Mouse (Mus musculus): ENCODE measurements around the gene Fyn.

Fyn gene

DNA sequence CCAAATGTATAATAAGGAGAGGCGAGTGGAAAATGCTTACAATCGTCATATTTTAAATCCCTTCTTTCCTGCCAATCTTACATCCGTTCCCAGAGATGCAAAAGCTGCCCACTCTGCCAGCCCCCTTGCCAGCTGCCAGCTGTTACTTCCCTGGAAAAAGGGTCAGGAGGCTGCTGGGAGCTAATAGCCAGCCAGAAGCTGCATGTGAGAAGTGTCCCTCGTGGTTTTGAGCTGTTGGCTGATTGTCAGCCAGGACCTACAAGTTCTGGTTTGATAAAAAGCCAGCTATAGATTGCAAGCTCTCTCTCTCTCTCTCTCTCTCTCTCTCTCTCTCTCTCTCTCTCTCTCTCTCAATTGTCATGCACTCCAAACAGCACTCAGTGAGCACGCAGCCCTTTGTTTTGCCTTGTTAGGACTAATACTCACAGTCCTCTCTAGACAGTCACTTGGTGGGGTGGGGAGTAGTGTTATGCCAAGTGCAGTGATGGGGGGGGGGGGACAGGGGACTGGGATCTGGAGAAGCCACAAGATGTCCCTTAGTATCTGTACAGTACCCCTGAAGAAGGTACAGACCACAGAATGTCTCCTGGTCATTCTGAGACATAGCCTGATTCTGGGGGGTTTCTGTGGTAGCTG is 218.8 kb downstream of the Fyn start:
- no peak for DNase-seq

DNA sequence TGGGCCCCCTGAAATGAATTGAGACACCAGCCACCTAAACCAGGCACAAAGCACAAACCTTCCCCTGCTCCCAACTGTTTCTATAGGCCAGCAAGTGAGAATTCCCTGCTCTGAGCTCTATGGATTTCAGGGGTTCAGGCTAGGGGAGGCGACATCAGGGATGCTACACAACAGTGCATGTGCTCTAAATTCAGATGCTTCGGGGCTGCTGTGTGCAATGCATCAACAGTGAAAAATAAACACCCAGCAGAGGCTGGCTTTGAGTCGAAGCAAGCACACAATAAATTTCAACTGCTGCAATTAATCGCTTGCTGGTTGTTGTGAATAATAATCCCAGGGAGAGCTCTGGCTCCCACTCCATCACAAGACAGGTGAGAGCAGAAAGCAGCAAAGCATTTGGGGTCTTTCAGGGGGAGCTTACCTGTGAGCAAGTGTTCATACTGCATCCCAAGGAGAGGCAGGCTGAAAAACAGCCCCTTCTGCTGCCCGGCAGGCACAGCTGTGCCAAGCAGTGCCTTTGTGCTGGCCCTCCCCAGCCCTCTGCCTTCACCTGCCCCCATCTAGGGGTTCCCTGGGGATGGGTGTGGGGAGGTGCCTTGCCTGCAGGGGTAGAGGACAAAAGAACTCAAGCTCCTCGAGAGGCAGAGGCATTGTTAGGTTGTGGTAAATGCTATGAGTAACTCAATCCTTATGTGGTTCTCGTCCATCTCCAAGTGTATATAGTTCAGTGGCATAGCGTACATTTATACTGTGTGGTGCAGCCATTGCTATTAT is 219.5 kb downstream of the Fyn start:
- DNase-seq: no peak

DNA sequence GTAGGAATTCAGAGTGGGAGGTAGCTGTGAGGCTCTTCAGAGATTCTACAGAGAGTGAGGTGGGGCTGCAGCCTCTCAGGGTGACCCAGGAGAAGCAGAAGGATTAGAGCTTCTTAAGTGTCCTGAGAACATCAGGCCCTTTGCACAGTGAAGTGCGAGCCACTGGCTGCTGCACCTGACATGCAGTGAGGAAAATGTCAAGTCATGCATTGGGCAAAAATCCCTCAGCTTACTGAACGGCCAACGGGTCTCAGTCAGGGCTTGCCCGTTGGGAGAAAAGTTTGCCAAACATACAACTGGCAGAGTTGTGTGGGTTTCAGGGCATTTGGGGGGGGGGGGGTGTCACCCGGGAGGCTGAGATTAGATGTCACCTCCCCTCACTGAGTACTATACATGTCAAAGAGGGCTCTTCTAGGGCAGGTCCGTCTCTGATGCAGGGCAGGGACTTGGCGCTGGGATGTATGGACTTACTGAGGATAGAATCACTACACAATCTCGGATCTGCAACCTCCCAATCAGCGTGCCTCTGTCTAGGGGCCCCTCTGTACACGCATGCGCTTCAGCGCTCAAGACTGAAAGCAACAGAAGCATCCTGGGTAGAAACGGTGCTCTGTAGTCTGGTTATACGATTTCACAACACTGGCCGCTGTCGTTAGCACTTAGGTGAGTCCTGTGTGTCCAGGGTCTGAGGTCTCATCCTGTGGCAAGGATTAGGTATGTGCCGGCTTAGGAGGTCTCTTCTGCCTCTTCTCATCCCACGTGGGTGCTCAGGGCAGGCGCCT is 221.3 kb downstream of the Fyn start:
- no peak for DNase-seq

DNA sequence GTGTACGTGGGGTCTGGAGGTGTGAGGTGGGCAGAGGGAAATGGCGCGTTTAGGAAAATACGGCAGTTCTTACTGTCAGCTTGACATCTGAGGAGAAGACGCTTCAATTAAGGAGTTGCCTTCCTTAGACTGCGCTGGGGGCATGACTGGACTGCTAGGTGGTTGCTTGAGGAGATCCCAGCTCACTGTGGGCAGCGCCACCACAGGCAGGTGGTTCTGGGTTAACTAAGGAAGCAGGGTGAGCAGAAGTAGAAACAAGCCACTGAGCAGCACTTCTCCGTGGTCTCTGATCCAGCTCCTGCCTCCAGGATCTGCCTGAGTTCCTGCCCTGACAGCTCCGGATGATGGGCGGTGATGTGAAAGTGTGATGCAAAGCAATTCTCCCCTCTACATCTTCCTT is 222.0 kb downstream of the Fyn start:
- DNase-seq: no peak

DNA sequence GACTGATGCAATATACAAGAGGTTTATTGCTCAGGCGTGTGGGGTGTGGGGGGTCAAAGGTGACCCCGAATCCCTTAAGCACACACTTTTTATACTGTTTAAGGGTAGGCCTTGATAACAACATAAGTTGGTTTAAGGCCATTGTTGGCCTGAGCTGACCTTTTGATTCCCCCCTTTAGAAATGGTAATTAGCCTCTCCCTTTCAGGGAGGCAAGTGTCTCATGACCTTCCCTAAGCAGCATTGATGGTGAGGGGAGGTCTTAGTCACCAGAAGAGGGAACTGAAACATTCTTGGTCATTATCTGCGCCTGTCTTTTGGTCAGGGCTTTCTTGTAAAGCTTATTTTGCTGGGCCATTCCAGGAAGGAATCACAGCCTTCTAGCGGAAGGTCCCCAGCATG is 223.8 kb downstream of the Fyn start:
- no peak for DNase-seq

DNA sequence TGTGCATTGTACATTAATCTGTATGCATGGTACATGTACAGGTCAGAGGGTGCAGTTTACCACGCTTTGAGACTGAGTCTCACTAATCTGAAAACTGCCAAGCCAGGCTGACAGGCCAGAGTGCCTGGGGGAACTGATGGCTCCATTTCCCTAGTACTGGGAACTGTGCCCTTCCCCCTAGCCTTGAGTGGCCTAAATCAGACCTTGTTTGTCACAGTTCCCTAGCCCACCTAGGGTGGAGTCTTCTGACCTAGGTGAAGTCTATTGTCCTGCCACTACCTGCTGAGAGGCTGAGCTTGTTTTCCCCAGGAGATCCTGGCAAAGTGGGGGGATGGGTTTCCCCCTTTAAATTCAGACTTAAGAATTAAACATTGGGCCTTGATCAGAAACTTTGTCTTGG is 226.1 kb downstream of the Fyn start:
- DNase-seq: no peak

DNA sequence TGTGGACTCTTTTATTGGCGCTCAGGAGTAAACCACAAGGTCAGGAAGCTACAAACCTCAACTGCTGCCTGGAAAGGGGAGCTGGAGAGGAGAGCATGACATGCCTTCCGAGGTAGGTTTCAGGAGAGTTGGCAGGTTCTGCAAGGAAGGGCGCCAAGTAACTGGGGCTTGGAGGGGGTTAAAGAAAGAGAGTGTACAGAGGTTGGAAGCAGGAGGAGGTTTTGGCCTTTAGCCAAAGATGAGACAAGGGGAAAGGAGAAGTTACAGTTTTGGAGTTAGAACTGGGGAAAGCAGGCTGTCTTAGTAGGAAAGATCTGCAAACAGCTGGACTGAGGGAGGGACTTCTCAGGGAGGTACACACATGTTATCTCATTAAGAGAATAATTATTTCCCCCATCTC is 227.2 kb downstream of the Fyn start:
- DNase-seq: no peak

DNA sequence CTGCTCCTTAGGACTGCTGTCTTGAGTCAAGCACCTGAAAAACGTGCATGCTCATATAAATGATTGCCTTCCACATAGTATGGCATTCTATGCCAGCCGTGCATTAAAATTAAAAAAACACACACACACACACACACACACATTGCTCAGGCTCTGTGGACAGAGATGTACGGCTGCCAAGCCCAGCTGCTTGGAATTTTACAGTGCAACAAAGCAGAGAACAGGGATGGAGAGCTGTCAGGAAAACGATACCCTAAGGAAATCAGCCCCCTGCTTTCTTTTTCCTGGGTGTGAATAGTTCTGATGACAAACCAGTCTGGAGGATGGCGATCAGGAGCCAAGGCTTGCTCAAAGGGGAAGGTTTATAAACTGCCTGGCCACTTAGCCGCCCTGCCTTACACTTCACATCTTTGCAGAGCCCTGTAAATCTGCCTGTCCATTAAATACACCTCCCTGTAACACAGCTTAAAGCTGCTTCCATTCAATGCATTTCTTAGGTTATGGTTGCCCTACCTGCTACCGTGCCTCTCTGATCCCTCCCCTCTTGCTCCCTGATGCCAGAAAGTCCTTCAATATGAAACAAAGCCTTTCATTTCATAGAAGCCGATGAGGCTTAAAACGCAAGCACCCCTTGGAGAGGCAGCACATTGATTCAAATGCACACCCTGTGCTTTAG is 228.6 kb downstream of the Fyn start:
- DNase-seq: no peak

DNA sequence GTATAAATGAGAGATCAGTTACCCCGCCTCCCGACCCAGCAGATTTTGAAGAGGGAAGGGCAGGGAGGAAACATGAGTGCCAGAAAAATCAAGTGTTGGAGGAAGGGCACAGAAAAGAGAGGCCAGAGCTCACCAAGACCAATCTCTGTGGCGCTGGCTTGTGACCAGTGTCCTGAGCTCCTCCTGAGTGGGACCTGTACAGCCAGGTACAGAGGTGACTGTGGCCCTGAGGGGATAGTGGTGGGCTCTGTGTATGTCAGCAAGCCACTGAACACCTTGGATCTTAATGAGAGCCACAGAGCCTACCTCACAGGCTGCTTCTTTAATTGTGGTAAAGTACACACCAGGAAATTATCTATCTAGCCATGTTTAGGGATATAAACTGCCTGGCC is 229.1 kb downstream of the Fyn start:
- DNase-seq: no peak

DNA sequence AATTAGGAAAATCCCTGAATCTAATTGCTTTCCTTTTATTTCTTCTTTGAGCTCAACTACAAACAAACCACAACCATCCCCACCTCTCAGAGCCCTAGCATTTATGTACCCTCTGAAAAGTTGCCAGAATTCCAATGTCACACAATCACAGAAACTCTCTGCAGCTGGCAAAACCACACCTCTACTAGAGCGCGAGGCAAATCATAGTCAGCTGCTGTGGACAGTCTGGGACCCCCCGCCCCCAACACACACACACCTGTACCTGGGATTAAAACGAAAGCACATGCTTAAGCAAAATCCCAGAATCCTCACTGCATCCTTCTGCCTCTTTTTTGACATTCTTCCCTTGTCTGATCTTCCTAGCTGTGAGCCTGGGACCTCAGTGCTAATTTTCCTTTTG is 230.9 kb downstream of the Fyn start:
- DNase-seq: no peak

DNA sequence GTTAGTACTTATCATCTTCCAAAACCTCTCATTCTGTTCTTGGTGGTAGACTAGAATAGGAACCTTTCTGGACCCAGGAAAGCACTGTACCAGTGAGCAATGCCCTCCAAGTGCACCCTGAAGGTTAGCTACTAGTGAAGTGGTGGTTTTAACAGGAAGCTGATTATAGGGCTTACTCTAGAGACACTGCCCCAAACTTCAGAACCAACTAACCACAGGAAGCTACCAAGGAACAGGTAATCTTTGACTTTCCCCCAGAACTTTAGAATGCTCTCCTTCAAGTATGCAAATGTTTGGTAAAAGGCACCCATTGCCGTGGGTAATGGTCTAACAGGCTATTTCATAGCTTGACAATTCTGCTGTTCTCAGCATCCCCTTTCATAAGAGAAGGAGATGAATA is 231.5 kb downstream of the Fyn start:
- DNase-seq: no peak

DNA sequence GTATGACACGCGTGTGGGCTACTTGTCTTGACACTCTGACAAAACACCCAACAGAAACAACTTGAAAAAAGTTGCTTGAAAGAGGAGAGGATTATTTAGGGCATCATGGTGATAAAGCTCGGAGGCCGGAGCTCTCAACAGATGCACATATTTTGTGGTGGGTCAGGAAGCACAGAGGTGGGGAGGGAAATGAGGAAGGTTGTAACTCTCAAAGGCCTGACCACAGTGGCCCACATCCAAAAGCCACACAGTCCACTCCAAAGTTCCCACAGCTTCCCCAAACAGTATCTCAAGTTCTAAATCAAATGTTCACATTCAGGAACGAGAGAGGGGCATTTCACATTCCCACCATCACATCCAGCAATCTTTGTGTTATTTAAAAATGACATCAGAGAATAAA is 232.4 kb downstream of the Fyn start:
- DNase-seq: no peak

DNA sequence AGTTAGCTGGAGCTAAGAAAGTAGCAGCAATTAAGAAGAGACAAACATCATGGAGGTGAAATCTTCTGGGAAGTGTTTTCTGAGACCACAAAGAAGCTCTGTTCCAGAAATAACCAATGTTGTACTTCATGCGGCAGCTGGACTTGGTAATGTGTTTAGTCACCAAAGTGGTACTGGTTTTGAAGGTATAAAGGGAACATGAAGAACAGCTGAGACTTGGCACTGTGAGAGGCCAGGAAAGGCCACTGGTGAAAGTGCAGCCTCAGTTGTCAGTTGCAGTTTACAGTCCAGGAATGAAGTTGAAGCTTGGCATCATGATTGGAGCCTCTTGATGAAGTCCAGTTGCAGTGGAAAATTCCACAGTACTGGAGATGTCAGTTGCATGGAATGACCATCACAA is 237.8 kb downstream of the Fyn start:
- DNase-seq: no peak

DNA sequence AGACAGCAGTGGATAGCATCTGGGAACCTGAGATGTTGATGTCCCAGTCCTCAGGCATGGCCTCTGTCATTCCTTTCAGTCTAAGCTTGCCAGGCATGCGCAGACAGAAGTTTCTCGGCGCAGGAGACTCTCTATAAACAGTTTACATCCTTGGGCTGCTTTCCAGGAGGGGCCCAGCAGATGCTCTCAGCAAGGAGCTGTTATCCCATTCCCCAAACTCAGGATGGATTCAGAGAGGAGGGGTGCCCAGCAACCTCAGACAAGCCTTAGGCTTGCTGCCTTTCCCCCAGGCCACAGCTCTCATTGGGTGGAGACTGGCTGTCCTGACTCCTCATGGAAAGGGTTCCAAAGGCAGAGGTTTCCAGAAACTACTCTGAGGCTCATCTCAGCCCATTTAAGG is 242.6 kb downstream of the Fyn start:
- DNase-seq: no peak

DNA sequence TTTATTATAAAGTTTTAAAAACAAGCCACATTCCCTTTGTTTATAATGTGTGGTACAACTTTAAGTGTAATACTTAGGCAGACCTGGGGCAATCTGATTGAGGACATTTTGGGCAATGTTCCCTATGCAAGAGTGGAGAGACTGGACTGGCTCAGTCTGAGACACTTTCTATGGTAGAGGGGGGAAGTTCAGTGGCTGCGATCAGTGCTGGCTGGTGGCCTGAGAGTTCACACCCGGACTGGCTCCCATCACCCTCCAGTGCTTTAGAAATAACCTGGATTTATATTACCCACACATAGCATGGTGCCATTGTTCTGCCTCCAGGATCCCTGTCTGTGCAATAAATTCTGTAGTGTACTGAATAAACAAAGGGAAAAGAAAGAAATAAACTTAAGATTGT is 243.5 kb downstream of the Fyn start:
- DNase-seq: no peak

DNA sequence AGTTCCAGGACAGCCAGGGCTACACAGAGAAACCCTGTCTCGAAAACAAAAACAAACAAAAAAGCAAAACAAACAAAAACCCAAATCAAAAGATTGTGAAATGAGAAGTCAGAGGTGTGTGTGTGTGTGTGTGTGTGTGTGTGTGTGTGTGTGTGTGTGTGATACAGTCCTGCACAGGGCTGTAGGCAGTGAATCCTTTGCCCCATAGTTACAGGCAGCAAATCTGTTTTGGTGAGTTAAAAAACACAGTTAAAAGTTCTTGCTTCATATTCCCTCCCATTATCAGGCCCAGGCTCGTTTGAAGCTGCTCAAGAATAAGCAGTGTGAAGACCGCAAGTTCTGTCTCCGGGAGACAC is 244.0 kb downstream of the Fyn start, which contains the start of gene Traf3ip2:
TSS of gene Traf3ip2 (plus strand) at position 302 of the 356 bp plus-strand sequence.
- no peak for DNase-seq

DNA sequence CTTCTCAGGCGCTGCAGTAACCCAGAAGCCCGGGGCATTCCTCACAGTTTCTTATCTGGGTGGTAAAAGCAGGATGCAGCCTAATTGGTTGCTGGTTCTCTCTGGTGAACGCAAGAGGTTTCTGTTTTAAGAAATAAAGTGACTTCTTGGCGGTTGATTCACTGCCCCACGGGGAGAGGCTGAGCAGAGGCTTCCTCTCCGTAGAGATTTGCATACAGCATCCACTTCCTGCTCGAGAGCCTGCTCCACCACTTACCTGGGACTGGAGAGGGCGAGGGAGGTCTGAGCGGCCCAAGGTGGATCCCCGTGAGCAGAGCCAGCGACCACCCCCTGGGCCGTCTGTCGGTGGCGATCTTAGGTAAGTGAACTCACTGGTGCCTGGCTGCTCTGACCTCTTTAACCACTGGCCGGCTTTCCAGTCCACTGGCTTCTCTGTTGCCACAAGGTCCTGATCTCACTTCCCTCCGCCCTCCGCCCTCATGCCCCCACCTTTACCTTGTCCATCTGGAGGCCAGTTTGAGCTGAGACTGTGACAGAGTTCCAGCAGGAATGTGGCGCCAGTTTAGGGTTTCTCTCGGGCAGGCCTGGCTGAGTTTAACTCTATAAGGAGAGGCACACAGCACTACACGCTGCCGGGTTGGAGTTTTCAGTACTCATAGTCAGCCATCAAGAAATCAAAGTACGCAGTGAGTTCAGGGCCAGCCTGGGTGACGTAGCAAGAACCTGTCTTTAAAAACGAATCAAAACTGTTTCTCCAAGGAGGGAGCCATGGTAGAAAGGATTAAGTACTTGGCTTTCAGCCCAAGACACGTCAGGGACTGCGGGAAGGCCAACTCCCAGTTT is 244.6 kb downstream of the Fyn start:
- DNase-seq: no peak

DNA sequence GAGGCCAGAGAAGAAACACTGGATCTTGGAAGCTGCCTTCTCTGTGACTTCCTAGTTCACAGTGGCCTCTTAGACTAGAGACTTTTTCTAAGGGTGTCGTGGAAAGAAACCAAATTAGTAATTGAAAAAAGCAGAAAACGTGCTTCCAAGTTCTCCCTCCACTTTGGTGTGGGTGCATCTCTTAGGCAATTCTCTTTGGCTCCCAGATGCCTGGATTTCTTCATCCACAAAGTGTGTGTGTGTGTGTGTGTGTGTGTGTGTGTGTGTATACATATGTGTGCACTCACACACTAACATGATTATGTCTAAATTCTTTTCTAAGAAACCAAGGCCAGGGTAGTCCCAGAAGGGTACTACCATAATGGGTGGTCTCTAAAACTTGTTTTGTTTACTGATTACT is 245.3 kb downstream of the Fyn start:
- no peak for DNase-seq

DNA sequence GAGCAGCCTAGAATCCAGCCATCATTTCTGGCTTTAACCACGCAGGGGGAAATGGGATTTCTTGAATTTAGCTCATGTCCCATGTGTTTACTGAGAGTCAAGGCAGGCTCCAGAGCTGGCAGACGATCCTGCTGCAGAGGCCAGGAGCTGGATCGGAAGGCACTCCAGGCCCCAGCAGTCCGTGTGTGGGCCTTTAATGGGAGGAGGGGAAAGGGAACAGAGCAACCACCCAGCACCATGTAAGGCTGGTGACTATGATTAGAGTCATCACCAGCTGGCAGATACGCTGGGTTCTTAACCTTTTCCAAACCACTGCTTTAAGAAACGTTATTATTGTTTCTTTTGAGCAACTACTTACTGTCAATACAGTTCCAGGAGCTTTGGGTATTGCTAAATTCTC is 246.0 kb downstream of the Fyn start:
- peak; percentile 45 for DNase-seq

All from layer of hippocampus, adult 9-11 months (tissue).